Mouse (Mus musculus) kidney, embryonic 15.5 days (tissue): ENCODE data around the gene Ttc16. TPM values are rescaled to one million over a fixed set of nuclear protein-coding genes. Genes with fewer than 3 reads are reported as not detected.

Experiments
- ATAC-seq: fragments of 200-750 bp; cut with Nextera tagmentation; replicated peaks from 2 replicates; pipeline ENCODE4 v1.8.0; 2017; ENCODE audit warnings: moderate TSS enrichment; ENCODE audit not compliant: low FRiP score
- H3K27ac ChIP-seq: fragments of 300-500 bp; sonication (generic); 2 replicates; pipeline ENCODE4 v1.5.1; 2015; ENCODE audit warnings: mild to moderate bottlenecking, inconsistent platforms
- H3K27me3 ChIP-seq: fragments of 300-500 bp; sonication (generic); 2 replicates; pipeline ENCODE4 v1.6.1; 2015; ENCODE audit warnings: inconsistent platforms
- H3K36me3 ChIP-seq: fragments of 300-500 bp; sonication (generic); 2 replicates; pipeline ENCODE4 v1.6.1; 2015; ENCODE audit warnings: inconsistent platforms
- H3K4me1 ChIP-seq: fragments of 300-500 bp; sonication (generic); 2 replicates; pipeline ENCODE4 v1.6.1; 2015; ENCODE audit warnings: inconsistent platforms
- H3K4me2 ChIP-seq: fragments of 300-500 bp; sonication (generic); 2 replicates; pipeline ENCODE4 v1.6.1; 2015; ENCODE audit warnings: moderate library complexity, mild to moderate bottlenecking, inconsistent platforms
- H3K4me3 ChIP-seq: fragments of 300-500 bp; sonication (generic); replicated peaks from 2 replicates; pipeline ENCODE4 v1.5.1; 2015; ENCODE audit warnings: mild to moderate bottlenecking, inconsistent platforms
- H3K9ac ChIP-seq: fragments of 300-500 bp; sonication (generic); 2 replicates; pipeline ENCODE4 v1.6.1; 2015; ENCODE audit warnings: mild to moderate bottlenecking, inconsistent platforms
- H3K9me3 ChIP-seq: fragments of 300-500 bp; sonication (generic); replicated peaks from 2 replicates; pipeline ENCODE4 v1.6.1; 2016; ENCODE audit warnings: inconsistent platforms
- WGBS: fragments of 180-500 bp; shearing (Covaris S2); methylation state at CpG from one replicate; pipeline ENCODE4 v1.1.7; 2015; ENCODE audit warnings: mixed read lengths; 5-methylcytosine and 5-hydroxymethylcytosine counted together
- polyA plus RNA-seq: library from polyadenylated mRNA; unstranded; fragments of >200 nt; fragmentation: Nextera tagmentation; extraction: Ambion mirVana; gene quantifications from 2 replicates; pipeline ENCODE4 v1.2.1, GENCODE M21; 2015

Gene Ttc16
- polyA plus RNA-seq, 1 experiment from 2014 or later, result 0.25 TPM

DNA sequence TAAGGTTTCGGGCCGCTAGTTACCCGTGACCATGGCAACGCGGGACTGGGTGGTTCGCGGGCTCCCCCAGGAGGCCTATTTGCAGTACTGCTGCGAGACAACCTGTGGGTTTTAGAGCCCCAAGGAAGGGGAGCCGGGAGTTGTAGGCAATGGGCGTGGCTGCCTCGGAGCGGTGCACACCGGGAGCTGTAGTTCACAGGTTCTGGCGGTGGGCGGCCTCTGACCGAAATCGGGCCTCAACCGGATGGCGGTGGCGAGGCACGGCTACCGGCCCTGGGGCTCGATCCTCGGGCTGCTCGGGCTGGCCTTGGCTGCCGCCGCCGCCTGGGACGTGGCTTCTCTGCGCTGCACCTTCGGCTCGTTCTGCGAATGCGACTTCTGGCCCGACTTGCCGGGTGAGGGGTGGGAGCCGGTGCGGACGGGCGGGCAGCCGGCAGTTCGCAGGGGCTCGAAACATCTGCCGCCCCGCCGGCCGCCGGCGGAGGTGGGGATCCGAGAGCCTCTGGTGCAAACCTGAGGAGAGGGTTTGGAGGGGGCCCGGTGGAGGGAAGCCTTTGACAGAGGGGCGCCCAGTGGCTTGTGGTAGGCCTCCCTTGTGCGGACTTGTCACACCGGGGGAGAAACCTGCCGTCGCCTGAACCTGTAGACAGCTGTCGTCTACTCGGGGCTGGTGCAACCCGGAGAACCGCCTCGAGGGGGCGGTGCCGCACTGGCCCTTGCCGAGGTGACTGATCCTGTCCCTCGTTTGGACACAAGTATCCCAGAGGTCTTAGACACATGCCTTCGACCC is 18.2 kb downstream of the Ttc16 start, which contains the start of gene Tor2a:
Gene Tor2a (plus strand): TSS at position 179 of the 790 bp plus-strand sequence.
- peak within 1 kb of the TSS; percentile 63 for H3K4me2 ChIP-seq
- H3K9me3 ChIP-seq, result no peaks in the 10 kb centered on the region
- H3K4me3 ChIP-seq, result peak within 1 kb of the TSS; percentile 58
- H3K27ac ChIP-seq, result peak within 1 kb of the TSS; percentile 83
- H3K36me3 ChIP-seq, result peaks cover 51% of the 10 kb centered on the region
- under 1% methylated on average over 66 of the region's 66 CpGs for WGBS
- peaks cover 20% of the 10 kb centered on the region for H3K4me1 ChIP-seq
- ATAC-seq, result peak; percentile 94
- peak within 1 kb of the TSS; percentile 71 for H3K9ac ChIP-seq
- no peaks in the 10 kb centered on the region for H3K27me3 ChIP-seq

- Histone ChIP-seq H3K9ac (no peak overlapping the region), H3K4me2 (peak overlapping the region; percentile 63), H3K27ac (no peak overlapping the region), H3K36me3 (peaks cover 45% of the 10 kb centered on the region), H3K4me1 (peaks cover 25% of the 10 kb centered on the region), H3K9me3 (no peaks in the 10 kb centered on the region), H3K4me3 (peak overlapping the region; percentile 58), H3K27me3 (no peaks in the 10 kb centered on the region)
- ATAC-seq, result peak; percentile 20
- 35% methylated on average over 6 of the region's 6 CpGs for WGBS
Observed at GRCm38 (mm10) chr2:32756674-32757055, 18.8 kb downstream of the Ttc16 start.

DNA sequence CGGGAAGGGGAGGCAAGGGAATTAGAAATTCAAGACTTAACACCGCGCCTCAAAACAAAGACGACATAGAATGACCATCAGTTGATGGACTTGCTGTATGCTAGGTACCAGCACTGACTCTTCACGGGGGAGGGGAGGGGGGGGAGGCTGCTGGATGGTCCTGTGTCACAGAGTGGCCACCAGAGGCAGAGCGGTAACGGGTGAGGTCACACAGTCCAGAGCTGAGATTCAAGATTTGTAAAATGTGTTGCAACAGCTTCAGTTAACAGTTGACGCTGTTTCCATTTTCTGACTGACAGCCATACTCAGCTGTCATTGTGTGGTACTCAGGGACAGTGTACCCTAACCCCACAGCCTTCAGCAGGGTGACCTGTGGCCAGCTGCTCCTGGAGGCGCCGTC is 23.3 kb downstream of the Ttc16 start:
- Histone ChIP-seq H3K9me3 (no peaks in the 10 kb centered on the region), H3K36me3 (peaks cover 54% of the 10 kb centered on the region), H3K9ac (no peak overlapping the region), H3K4me1 (peaks cover 24% of the 10 kb centered on the region), H3K4me3 (peak overlapping the region; percentile 44), H3K4me2 (peak overlapping the region; percentile 71), H3K27ac (no peak overlapping the region), H3K27me3 (no peaks in the 10 kb centered on the region)
- no peak for ATAC-seq
- WGBS, result 72% methylated on average over 10 of the region's 10 CpGs

- no peaks in the 10 kb centered on the region for H3K27me3 ChIP-seq
- WGBS, result 42% methylated on average over 8 of the region's 10 CpGs
- no peak; the same call in 1 of the 2 replicates for ATAC-seq
- no peaks in the 10 kb centered on the region for H3K9me3 ChIP-seq
- peak overlapping the region; percentile 71 for H3K4me2 ChIP-seq
- H3K27ac ChIP-seq, result peak overlapping the region; percentile 78
- peak overlapping the region; percentile 26; the same call in 1 of the 2 replicates for H3K9ac ChIP-seq
- peaks cover 22% of the 10 kb centered on the region for H3K4me1 ChIP-seq
- peaks cover 59% of the 10 kb centered on the region for H3K36me3 ChIP-seq
- peak overlapping the region; percentile 44 for H3K4me3 ChIP-seq
Observed at GRCm38 (mm10) chr2:32751665-32752033, 23.8 kb downstream of the Ttc16 start.

DNA sequence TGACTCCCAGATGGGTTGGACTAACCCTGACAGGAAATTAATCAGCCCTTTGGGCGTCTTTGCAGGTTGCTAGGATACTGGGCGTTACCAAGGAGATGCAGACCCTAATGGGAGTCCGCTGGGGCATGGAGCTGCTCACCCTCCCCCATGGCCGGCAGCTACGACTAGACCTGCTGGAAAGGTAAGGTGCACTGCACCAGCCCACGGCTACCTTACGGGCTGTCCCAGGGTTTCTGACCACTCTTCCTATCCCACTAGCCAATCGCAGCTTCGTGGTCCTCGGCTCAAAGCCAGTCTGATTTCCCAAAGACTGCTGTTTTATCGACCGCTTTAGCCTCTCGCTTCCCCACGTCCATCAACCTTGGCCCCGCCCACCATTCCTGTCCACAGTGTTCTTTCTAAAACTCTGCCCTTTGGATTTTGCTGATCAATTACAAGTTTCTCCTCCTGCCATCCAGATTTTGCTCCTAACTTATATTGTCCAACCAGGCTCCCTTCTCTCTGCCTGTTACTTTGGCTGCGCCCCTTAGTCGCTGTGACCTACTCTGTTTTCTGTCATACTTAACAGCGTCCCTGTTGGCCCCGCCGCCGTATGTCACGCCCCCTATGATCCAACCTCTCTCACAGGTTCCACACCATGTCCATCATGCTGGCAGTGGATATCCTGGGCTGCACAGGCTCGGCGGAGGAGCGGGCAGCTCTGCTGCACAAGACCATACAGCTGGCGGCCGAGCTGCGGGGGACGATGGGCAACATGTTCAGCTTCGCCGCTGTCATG is 24.4 kb downstream of the Ttc16 start:
- Histone ChIP-seq H3K4me3 (peak overlapping the region; percentile 44), H3K27me3 (no peaks in the 10 kb centered on the region), H3K36me3 (peaks cover 65% of the 10 kb centered on the region), H3K4me1 (peaks cover 21% of the 10 kb centered on the region), H3K9me3 (no peaks in the 10 kb centered on the region), H3K27ac (peak overlapping the region; percentile 78), H3K4me2 (peak overlapping the region; percentile 71), H3K9ac (peak overlapping the region; percentile 26; the same call in 1 of the 2 replicates)
- 11% methylated on average over 31 of the region's 31 CpGs for WGBS
- peak; percentile 91 for ATAC-seq

DNA sequence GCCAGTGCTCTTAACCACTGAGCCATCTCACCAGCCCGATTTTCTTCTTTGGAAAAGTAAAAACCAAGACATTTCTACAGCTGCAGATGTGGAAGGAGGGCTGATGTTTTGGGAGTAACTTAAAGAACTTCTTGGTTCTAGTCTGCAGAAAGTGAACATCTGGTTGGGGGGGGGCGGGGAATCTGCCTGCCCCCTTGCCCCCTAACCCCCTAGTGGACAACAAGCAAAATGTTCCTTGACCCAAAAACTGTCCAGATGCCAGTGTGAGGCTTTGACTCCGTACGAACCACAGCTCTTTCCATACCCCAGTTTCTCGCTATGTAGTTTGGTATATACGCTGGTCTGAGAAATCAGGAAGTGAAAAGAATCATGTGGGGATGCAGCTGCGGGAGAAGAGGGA is 25.2 kb downstream of the Ttc16 start:
- peaks cover 73% of the 10 kb centered on the region for H3K36me3 ChIP-seq
- no peak overlapping the region for H3K27ac ChIP-seq
- no peaks in the 10 kb centered on the region for H3K27me3 ChIP-seq
- no peak overlapping the region for H3K4me3 ChIP-seq
- WGBS, result 76% methylated on average over 7 of the region's 7 CpGs
- H3K4me2 ChIP-seq, result no peak overlapping the region
- no peaks in the 10 kb centered on the region for H3K9me3 ChIP-seq
- no peak for ATAC-seq
- H3K9ac ChIP-seq, result no peak overlapping the region
- H3K4me1 ChIP-seq, result peaks cover 21% of the 10 kb centered on the region

DNA sequence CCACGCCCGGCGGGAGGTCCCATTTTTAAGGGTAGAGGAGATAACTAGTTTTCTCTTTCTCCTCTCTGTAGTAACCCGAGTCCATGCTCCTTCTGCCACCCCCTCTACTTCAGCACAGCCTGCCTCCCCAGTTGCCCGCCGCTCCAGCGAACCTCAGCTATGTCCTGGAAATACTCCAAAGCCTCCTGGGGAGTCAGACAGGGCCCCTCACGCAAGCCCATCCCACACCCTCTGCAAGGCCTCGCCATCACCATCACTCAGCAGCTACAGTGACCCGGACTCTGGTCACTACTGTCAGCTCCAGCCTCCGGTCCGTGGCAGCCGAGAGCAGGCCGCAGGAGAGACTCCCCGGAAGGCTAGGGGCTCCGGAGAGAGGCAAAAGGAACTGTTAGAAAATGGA is 26.4 kb downstream of the Ttc16 start:
- ATAC-seq, result no peak
- no peaks in the 10 kb centered on the region for H3K27me3 ChIP-seq
- peaks cover 70% of the 10 kb centered on the region for H3K36me3 ChIP-seq
- H3K4me3 ChIP-seq, result no peak overlapping the region
- H3K27ac ChIP-seq, result no peak overlapping the region
- WGBS, result 79% methylated on average over 16 of the region's 16 CpGs
- H3K9me3 ChIP-seq, result no peaks in the 10 kb centered on the region
- no peak overlapping the region for H3K9ac ChIP-seq
- H3K4me2 ChIP-seq, result no peak overlapping the region
- H3K4me1 ChIP-seq, result peaks cover 21% of the 10 kb centered on the region

- WGBS, result 74% methylated on average over 15 of the region's 15 CpGs
- Histone ChIP-seq H3K27ac (no peak overlapping the region), H3K4me1 (peaks cover 17% of the 10 kb centered on the region), H3K9ac (no peak overlapping the region), H3K4me3 (no peak overlapping the region), H3K36me3 (peaks cover 44% of the 10 kb centered on the region), H3K27me3 (peaks cover 37% of the 10 kb centered on the region), H3K9me3 (no peaks in the 10 kb centered on the region), H3K4me2 (no peak overlapping the region)
- no peak for ATAC-seq
Observed at GRCm38 (mm10) chr2:32744272-32744982, 31.0 kb downstream of the Ttc16 start.

GRCm38 (mm10) chr2:32742173-32742531 is 33.3 kb downstream of the Ttc16 start:
- Histone ChIP-seq H3K4me3 (peak overlapping the region; percentile 51), H3K27me3 (peaks cover 37% of the 10 kb centered on the region), H3K36me3 (peaks cover 25% of the 10 kb centered on the region), H3K9me3 (no peaks in the 10 kb centered on the region), H3K27ac (no peak overlapping the region; the same call in 1 of the 2 replicates), H3K4me2 (peak overlapping the region; percentile 92), H3K4me1 (peaks cover 17% of the 10 kb centered on the region), H3K9ac (no peak overlapping the region)
- 12% methylated on average over 18 of the region's 18 CpGs for WGBS
- peak; percentile 46; the same call in 1 of the 2 replicates for ATAC-seq

DNA sequence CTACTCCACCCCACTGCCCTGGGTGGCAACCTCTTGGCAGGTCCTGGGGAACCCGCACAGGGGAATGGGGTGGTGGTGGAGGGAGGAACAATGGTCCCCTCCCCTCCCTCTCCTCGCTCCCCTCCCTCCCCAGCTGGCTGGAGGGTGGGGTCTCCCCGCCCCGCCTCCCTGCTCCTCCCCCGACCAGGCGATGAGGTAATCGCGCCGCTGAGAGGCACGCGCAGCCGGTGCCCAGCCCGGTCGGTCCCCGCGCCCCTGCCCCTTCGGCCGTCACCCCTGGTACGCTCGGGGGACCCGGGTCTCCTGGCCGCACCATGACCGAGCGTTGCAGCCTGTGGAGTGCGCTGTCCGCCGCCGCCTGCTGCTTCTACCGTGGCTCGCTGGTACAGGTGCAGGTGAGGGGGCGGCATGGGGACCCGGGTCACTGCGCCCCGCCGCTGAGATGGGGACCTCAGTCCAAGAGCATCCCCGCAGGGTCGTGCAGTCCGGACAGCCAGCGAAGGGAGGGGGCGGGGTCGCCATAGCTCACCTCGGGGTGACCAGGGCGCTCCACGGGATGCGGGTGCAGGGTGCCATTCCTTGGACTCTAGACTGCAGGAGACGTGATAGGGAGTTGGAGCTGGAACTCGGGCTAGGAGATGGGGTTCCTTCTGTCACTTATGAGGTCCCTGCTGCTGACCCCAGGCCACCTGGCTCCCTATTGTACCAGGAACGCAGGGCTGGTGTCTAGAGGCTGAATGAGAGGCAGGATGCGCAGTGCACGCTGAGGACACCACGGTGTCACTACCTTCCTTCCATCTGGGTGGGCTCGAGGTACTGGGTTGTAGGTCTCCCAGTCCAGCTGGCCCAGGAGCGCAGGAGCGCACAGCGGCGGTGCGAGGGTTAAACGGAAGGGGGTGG is 33.9 kb downstream of the Ttc16 start:
- no peak overlapping the region; the same call in 1 of the 2 replicates for H3K27ac ChIP-seq
- peaks cover 19% of the 10 kb centered on the region for H3K36me3 ChIP-seq
- peak overlapping the region; percentile 51 for H3K4me3 ChIP-seq
- peak overlapping the region; percentile 92 for H3K4me2 ChIP-seq
- 4% methylated on average over 56 of the region's 58 CpGs for WGBS
- no peaks in the 10 kb centered on the region for H3K9me3 ChIP-seq
- peaks cover 17% of the 10 kb centered on the region for H3K4me1 ChIP-seq
- peak; percentile 40; the same call in 1 of the 2 replicates for ATAC-seq
- H3K9ac ChIP-seq, result peak overlapping the region; percentile 30; the same call in 1 of the 2 replicates
- H3K27me3 ChIP-seq, result peaks cover 37% of the 10 kb centered on the region

GRCm38 (mm10) chr2:32740916-32741272 is 34.5 kb downstream of the Ttc16 start, which contains the start of gene 6330409D20Rik:
Gene 6330409D20Rik, minus strand, starts transcription at chr2:32741016.
- no peak within 1 kb of the TSS for H3K27ac ChIP-seq
- peaks cover 12% of the 10 kb centered on the region for H3K36me3 ChIP-seq
- 7% methylated on average over 11 of the region's 11 CpGs for WGBS
- H3K27me3 ChIP-seq, result peaks cover 37% of the 10 kb centered on the region
- no peaks in the 10 kb centered on the region for H3K9me3 ChIP-seq
- peak within 1 kb of the TSS; percentile 92 for H3K4me2 ChIP-seq
- ATAC-seq, result no peak
- H3K4me3 ChIP-seq, result peak within 1 kb of the TSS; percentile 51
- peaks cover 21% of the 10 kb centered on the region for H3K4me1 ChIP-seq
- H3K9ac ChIP-seq, result peak within 1 kb of the TSS; percentile 30; the same call in 1 of the 2 replicates
